Mouse (Mus musculus): ENCODE data around the gene Sf3a2.
"Not testable (repeated sequence)": the region's sequence is repeated elsewhere in the genome, so short reads cannot be mapped to it uniquely, and the experiment has no call there.

Gene Sf3a2

DNA sequence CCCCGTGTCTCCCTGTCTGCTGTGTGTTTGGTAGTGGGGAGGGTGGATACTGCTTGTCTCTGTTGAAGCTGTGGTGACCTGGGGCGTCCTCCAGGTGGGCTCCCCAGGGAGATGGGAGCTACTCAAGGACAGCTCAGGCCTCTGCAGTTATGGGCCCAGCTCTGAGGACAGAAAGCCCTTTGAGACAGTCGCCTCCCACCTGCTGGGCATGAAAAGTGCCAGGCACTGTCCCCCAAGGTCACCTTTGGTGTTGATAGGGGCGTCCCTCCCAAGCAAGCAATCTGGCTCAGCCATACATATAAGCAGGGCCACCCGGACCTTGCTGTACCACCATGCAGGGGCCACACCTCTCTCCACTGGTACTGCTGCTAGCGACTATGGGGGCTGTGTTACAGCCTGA is 6.9 kb downstream of the Sf3a2 start, which contains the start of gene Amh:
Gene Amh, plus strand, starts transcription at position 328 of the 400 bp plus-strand sequence.
- DNase-seq (ENCODE audit: low spot score) = no peak

DNA sequence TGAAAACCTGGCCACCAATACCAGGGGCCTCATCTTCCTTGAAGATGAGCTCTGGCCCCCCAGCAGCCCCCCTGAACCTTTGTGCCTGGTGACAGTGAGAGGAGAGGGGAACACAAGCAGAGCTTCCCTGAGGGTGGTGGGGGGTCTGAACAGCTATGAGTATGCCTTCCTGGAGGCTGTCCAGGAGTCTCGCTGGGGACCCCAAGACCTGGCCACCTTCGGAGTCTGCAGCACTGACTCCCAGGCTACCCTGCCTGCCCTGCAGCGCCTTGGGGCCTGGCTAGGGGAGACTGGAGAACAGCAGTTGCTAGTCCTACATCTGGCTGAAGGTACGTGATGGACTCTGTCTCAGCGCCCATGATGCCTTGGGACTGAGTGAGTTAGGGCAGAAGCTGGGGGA is 7.3 kb downstream of the Sf3a2 start:
- DNase-seq (ENCODE audit: low spot score) = no peak

DNA sequence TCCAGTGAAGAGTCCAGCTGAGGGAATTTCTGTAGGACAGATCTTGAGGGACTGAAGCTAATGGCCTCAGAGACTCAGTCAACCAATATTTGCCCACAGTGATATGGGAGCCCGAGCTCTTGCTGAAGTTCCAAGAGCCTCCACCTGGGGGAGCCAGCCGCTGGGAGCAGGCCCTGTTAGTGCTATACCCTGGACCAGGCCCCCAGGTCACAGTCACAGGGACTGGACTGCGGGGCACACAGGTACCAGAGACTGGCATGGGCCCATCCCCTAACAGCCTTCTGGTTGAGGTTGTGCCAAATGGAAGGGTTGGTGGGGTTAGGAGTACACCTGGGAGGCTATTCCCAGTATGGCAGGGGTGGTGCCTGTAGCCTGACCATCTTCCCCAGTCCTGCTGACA is 7.9 kb downstream of the Sf3a2 start:
- DNase-seq (ENCODE audit: low spot score) = peak; percentile 85

- no peak for DNase-seq (ENCODE audit: low spot score)
Measured at GRCm38 (mm10) chr10:80806341-80807056, 8.5 kb downstream of the Sf3a2 start.

- peak; percentile 85 for DNase-seq (ENCODE audit: low spot score)
Measured at GRCm38 (mm10) chr10:80807057-80807627, 9.1 kb downstream of the Sf3a2 start.

DNA sequence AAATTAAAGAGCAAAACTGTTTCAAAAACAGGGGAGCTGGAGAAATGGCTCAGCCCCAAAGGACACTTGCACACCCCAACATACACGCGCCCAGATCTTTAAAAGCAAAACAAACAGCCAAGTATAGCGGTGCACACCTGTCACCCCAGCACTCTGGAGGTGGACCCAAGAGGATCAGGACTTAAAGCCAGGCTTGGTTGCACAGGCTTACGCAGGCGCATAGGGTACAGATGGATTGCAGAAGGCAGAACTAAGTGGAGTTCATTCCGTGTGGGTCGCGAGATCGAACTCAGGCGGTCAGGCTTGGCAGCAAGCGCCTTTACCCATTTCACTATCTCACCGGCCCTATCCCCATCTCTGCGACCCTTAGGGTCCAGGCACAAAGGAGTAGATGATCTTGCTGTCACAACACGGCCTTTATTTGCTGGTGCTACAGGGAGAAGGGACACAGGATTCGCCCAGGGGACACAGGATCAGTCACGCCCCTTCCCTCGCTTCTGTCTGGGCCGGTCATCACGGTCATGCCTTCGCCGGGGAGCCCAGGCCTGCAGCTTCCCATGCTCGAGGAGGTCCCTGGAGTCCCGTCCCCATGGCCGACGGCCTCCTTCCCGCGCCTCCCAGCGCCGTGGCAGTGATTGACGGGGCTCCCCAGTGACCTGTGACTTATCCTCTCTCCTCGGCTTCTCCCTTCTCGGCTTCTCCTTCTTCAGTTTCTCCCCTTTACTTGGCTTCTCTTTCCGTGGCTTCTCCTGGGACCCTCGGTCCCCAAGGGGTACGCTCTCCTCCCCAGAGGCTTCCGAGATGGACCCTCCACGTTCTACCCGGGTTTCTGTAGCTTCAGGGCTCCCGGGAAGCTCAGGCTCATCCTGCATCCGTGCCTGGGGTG is 10.3 kb downstream of the Sf3a2 start:
- no peak for DNase-seq (ENCODE audit: low spot score)

- DNase-seq (ENCODE audit: low spot score) = no peak
Measured at GRCm38 (mm10) chr10:80808985-80809632, 11.1 kb downstream of the Sf3a2 start.

GRCm38 (mm10) chr10:80810084-80810483 is 12.1 kb downstream of the Sf3a2 start:
- no peak for DNase-seq (ENCODE audit: low spot score)

- no peak for DNase-seq (ENCODE audit: low spot score)
Measured at GRCm38 (mm10) chr10:80812391-80813041, 14.5 kb downstream of the Sf3a2 start.

DNA sequence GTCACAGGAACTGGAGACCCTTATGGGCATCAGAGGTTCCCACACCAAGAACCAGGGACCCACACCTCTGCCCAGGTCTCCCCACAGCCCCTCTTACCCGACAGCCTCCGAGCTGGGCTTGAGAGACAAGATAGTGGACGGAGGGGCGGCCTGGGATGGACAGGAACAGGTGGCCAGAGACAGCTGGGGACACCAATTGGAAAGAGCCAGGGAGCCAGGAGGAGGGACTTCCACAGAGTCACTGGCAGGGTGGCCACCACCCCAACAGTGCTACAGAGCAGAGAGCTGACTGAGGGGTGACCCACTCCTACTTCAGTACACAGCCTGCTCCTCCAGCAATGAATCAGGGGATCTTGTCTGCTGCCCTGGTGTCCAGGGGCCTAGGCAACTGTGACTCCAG is 15.4 kb downstream of the Sf3a2 start, which contains the start of gene Jsrp1:
Gene Jsrp1, minus strand, starts transcription at position 133 of the 400 bp plus-strand sequence.
- no peak for DNase-seq (ENCODE audit: low spot score)

DNA sequence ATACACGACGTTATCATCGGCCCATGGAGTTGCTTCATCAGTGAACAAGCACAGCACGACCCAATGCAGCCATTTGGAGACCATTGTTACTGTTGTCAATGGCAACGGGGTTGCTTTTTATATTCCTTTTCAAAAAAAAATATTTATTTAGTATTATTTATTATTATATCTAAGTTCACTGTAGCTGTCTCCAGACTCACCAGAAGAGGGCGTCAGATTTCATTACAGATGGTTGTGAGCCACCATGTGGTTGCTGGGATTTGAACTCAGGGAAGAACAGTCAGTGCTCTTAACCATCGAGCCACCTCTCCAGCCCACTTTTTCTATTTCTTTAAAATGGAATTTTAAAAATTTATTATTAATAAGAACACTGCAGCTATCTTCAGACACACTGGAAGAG is 16.8 kb downstream of the Sf3a2 start:
- DNase-seq (ENCODE audit: low spot score) = no peak

DNA sequence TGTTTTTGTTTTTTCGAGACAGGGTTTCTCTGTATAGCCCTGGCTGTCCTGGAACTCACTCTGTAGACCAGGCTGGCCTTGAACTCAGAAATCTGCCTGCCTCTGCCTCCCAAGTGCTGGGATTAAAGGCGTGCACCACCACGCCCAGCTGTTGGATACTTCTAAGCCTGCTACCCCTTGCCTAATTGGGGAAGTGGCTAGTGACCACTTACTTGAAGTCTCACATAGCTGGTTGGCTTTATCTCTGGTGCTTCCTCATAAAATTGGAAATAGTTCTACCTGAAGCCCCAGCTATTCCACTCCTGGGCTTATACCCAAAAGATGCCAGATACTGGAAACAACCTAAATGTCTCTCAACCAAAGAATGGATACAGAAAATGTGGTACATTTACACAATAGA is 18.3 kb downstream of the Sf3a2 start:
- not testable (repeated sequence) for DNase-seq (ENCODE audit: low spot score)

- no peak for DNase-seq (ENCODE audit: low spot score)
Measured at GRCm38 (mm10) chr10:80817164-80817563, 19.2 kb downstream of the Sf3a2 start.

- DNase-seq (ENCODE audit: low spot score) = not testable (repeated sequence)
Measured at GRCm38 (mm10) chr10:80817955-80818354, 20.0 kb downstream of the Sf3a2 start.

DNA sequence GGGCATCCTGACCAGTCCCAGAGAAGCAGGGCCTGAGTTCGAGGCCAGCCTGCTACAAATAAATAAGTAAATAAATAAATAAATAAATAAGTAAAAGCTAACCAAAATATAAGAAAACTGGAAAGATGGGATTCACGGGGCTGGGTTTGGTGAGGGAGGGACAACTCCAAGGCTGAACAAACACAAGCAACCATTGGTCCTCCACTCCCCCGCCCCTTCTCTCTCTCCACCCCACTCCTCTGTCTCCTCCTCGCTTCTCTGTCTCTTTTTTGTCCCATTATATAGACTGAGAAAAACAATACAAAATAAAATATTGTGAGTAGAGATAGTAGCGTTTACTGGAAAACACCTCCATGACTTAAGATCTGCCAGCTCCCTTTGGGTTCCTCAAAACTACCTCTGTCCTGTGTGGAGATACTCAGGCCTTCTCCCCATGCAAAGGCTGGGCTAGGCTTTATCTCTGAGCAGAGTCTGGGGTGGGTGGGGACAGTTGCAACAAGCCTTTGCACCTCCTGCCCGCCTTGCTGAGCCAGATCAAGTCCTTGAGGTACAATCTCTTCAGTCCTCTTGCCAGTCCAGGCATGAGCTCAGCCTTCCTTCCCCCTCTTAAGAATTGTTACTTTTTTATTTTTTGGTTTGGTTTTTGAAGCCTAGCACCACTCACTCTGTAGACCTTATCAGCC is 20.7 kb downstream of the Sf3a2 start:
- no peak for DNase-seq (ENCODE audit: low spot score)

GRCm38 (mm10) chr10:80819406-80819805 is 21.4 kb downstream of the Sf3a2 start:
- no peak for DNase-seq (ENCODE audit: low spot score)

DNA sequence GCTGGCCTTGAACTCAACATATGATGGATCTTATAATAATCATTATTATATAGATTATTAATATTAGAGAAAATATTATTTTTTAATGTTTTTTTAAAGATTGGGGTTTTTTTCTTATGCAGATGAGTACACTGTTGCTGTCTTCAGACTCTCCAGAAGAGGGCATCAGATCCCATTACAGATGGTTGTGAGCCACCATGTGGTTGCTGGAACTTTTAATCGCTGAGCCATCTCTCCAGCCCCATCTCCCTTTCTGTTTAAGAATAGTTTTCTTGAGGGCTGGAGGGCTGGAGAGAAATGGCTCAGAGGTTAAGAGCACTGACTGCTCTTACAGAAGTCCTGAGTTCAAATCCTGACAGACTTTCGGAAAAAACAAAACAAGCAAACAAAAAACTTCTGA is 24.0 kb downstream of the Sf3a2 start:
- no peak for DNase-seq (ENCODE audit: low spot score)

GRCm38 (mm10) chr10:80822528-80822927 is 24.5 kb downstream of the Sf3a2 start:
- no peak for DNase-seq (ENCODE audit: low spot score)

- DNase-seq (ENCODE audit: low spot score) = no peak
Measured at GRCm38 (mm10) chr10:80823316-80823715, 25.3 kb downstream of the Sf3a2 start.

- no peak for DNase-seq (ENCODE audit: low spot score)
Measured at GRCm38 (mm10) chr10:80823847-80824643, 26.0 kb downstream of the Sf3a2 start.

Data from layer of hippocampus, adult 11-12 months (tissue).